Mouse (Mus musculus) left cerebral cortex, adult 2 months (tissue): ENCODE results near the gene Itpkb. TPM values are rescaled to one million over a fixed set of nuclear protein-coding genes. Genes with fewer than 3 reads are reported as not detected.
A peak's percentile ranks its signal among the peaks of the same experiment; 100 is the strongest.

ENCODE experiments used
- DNase-seq, 2 experiments: peaks; one replicate each; pipeline ENCODE4 v3.0.0; 2021 to 2022; ENCODE audit warnings: low spot score in 2 of 2, mixed read lengths in 1 of 2; ENCODE audit errors: extremely low spot score in 1 of 2
- H3K27ac ChIP-seq: fragments of 200-600 bp; 2 replicates; pipeline ENCODE4 v1.8.1; 2022
- H3K4me3 ChIP-seq: fragments of 200-600 bp; 2 replicates; pipeline ENCODE4 v1.8.1; 2022
- CTCF ChIP-seq: fragments of 200-600 bp; IDR thresholded peaks from 2 replicates; pipeline ENCODE4 v1.8.1; 2022; ENCODE audit warnings: antibody characterized with exemption, mild to moderate bottlenecking, moderate library complexity
- intact Hi-C: fragments of 180-260 bp; cut with DNase I; formaldehyde crosslinking; loops from one replicate; pipeline ENCODE4 v1.15.1; 2025
- total RNA-seq, 2 experiments: library from RNA; stranded (reverse); gene quantifications; 2 replicates each; pipeline ENCODE4 v1.2.3; 2021

Gene Itpkb
- total RNA-seq, 2 experiments from 2014 or later = 17.9 to 18.2 TPM

DNA sequence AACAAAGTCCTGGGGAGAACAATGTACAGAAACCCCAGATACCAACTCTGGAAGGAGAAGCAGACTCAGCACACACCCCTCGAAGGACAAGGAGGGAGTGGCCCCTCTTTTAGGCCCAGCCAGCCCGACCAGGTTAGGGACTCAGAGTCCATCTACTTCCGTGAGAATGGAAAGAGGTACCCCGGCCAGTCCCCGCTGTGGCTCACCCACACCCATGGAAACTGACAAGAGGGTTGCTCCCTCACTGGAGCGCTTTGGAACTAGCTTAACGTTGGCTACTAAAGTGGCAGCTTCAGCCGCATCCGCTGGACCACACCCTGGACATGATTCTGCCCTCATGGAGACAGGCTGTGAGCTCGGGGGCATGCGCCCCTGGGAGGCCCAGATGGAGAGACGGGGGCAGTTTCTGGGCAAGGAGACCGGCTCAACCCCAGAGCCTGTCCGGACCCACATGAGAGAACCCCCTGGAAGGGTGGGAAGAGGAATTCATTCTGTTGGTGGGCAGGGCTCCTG, 2.7 kb downstream of the Itpkb start:
- no peak for TF ChIP-seq CTCF
- DNase-seq = no peak
- intact Hi-C loops = loop anchor here (2.0 to 5.0 kb wide), 2 partner anchors 32 to 66 kb away; no protein-coding TSS in a partner anchor
- Histone ChIP-seq H3K4me3 (peak overlapping the region; percentile 64), H3K27ac (no peak overlapping the region; the same call in 1 of the 2 replicates)

DNA sequence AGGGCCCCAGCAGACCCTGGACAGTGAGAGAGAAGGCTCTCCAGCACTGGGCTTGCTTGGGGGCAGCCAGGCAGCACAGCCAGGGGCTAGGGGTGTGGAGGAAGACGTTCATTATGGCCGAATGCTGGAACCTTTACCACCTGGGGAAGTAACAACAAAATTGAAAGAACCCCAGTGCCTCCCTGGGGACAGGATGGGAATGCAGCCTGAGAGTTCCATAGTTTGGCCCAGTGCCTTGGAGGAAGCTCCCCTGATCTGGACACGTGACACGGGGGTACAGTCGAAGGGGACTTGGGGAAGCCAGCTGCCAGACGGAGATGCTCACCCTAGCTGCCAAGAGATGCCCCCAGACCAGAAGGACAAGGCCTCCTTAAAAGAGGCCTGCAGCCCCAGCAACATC, 3.3 kb downstream of the Itpkb start:
- H3K27ac ChIP-seq = no peak overlapping the region; the same call in 1 of the 2 replicates

DNA sequence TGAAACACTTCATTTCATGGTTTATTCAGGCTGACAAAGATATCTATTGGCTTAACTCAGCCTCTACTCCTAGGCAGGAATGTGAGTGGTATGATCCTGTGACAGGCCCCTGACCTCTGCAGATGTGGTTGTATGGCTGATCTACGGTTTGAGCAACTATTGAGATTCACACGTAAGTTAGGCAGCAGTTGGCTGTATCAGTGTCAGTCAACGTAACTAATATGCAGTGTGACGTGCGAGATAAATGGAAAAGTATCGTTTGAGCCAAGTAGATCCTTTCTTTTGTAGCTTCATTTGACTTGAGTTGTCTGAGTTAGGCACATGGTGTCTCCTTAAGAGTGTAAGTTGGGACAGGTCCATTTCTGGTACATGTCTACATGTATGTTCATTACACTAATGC, 4.3 kb downstream of the Itpkb start:
- no peak overlapping the region for H3K4me3 ChIP-seq
- TF ChIP-seq CTCF = no peak
- H3K27ac ChIP-seq = no peak overlapping the region
- intact Hi-C loops = loop anchor here (5.0 kb wide), 1 partner anchor 67 kb away; no protein-coding TSS in a partner anchor
- no peak for DNase-seq

More for the DNA sequence above, 3.3 kb downstream of the Itpkb start:
- H3K4me3 ChIP-seq = peak overlapping the region; percentile 64; the same call in 1 of the 2 replicates
- intact Hi-C loops = loop anchor here (2.0 to 5.0 kb wide), 2 partner anchors 31 to 66 kb away; no protein-coding TSS in a partner anchor
- DNase-seq = no peak
- TF ChIP-seq CTCF = no peak

DNA sequence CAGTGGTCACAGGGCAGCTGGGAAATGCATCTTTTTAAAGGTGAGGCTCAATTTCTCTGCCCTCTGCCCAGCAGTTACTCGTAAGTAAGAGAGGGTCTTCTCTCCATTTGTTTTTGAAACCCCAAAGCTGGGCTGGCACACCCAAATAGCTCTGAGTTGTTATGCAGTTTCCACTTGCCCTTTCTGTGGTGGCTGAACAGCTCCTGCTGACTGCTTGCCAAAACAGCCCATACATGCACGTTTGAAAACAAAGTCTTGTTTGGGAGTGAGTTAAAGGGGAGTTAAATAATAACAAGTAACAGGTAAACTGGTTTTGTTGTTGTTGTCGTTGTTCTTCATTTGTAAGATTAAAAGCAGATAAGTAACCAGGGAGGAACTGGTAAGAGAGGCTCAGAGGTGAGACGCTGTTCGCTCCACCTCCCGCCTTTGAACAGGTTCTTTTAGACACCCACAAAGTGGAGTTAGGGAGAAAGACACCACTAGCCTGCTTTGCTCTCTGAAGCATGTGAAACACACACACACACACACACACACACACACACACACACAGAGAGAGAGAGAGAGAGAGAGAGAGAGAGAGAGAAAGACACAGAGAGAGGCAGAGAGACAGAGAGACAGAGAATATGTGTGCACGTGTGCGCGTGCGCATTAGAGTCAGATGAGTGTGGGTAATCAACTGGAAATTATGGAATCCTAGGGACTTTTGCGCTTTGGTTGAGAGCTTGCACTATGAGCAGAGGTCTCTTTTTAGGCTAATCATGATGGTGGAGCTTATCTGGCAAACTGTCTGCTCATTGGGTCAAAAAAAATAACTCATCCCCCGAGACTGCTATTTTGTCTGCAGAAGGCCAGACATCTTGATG, 5.5 kb downstream of the Itpkb start:
- no peak overlapping the region for H3K27ac ChIP-seq

DNA sequence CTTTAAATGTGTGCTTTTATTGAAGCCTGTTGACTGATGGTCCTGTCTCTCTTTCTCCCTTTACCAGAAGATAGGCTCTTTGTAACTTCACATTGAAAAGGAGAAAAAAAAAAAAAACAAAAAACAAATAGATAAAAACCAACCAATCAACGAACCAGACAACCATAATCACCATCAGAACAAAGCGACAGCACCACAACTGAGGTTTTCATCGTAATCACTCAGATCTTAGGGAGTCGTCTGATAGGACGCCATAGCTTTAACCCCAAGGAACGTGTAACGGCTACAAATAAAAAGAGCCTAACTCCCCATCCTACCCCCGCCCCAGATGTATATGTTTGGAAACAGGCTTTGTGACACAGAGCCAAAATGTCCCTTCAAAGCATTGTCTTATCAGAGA, 8.1 kb downstream of the Itpkb start:
- Histone ChIP-seq H3K27ac (no peak overlapping the region), H3K4me3 (no peak overlapping the region)
- DNase-seq = no peak
- no peak for TF ChIP-seq CTCF
- intact Hi-C loops = no loop called here

More for the DNA sequence above, 5.5 kb downstream of the Itpkb start:
- H3K4me3 ChIP-seq = no peak overlapping the region
- no peak for DNase-seq
- TF ChIP-seq CTCF = no peak
- intact Hi-C loops = no loop called here

DNA sequence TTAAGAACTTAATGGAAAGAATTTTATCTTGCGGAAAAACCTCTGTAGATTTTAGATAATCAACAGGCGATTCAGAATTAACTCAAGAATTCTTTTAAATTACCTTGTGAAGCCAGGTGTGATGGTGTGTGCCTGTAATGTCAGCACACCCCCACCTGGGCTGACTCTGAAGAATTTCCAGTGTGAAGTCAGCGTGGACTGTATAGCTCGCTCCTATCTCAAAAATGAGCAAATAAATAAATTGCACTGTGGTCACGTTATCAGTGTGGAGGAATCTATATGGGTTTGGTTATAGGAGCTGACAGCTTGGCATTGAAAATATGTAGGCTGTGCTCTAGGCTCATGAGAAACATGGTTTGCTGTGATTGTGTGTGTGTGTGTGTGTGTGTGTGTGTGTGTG, 8.9 kb downstream of the Itpkb start:
- Histone ChIP-seq H3K4me3 (no peak overlapping the region), H3K27ac (no peak overlapping the region)
- intact Hi-C loops = no loop called here
- TF ChIP-seq CTCF = no peak
- no peak for DNase-seq

DNA sequence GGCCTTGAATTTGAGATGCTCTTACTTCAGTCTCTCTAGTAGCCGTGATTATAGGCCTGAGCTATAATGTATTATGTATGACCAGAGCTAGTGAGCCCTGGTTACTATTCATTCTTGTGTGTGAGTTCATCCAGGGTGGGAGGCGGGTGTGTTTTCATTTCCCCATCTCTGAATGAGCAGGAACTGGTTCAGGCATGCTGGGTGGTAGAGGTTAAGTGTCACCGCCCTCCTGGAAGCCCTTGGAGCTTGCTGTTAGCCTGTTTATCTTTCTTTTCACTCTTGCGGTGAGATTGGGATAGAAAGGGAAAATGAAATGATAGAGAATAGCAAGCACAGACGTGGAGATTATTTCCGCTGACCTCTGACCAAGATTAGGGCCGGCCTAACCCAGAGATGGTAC, 12.7 kb downstream of the Itpkb start:
- H3K27ac ChIP-seq = no peak overlapping the region
- no peak for TF ChIP-seq CTCF
- no peak for DNase-seq
- intact Hi-C loops = no loop called here
- no peak overlapping the region for H3K4me3 ChIP-seq

DNA sequence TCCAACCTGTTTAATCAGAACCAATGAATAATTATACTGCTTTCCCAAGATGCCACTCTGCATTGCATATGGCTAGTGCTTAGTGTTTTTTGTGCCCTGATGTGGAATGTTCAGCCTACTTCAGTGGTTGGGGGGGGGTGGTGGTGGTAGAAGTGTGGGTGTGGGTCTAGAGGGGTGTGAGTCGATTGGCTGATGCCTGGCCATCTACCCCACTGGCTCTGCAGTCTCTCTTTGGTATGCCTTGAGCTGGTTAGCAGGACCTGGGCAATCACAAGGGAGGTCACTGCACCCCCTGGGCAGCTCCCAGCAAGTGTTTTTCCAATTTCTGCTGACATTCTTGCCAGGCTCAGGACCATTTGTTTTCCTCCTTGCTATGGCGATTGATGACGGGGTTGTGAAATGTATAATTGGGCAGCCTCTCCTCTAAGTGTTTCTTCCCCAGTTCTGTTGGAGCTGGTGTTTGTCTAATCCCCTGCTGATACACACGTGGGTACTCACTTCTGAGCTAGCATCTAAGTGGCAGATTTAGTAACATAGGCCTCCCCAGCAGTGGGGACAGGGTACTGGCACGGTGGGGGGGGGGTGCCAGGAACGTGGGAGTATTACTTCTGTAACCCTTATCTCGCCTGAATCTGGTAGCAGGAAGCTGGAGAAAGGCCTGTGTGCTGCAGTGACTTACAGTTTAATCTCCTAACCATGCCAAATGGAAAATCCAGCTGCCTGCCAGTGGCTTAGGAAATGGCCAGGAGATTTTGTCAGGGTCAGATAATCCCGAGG, 13.3 kb downstream of the Itpkb start:
- no peak for DNase-seq
- intact Hi-C loops = no loop called here

DNA sequence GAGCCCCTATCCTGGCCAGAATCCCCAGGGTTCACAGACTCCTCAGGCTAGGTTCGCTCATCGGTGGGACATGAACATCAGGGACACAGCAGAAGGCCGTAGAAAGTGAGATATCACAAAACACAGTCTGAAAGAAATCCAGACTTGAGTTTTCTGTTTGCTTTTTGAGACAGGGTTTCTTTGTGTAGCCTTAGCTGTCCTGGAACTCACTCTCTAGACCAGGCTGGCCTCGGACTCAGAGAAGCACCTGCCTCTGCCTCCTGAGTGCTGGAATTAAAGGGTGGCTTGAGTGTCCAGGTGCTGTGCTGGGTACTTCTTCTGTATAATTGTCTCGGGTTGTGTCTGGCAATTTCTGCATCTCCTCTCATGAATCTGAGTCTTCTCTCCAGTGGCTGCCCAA, 14.8 kb downstream of the Itpkb start:
- Histone ChIP-seq H3K4me3 (no peak overlapping the region), H3K27ac (no peak overlapping the region)
- intact Hi-C loops = no loop called here
- DNase-seq = no peak
- TF ChIP-seq CTCF = no peak

More for the DNA sequence above, 13.3 kb downstream of the Itpkb start:
- H3K27ac ChIP-seq = no peak overlapping the region; the same call in 1 of the 2 replicates
- no peak overlapping the region for H3K4me3 ChIP-seq
- no peak for TF ChIP-seq CTCF

DNA sequence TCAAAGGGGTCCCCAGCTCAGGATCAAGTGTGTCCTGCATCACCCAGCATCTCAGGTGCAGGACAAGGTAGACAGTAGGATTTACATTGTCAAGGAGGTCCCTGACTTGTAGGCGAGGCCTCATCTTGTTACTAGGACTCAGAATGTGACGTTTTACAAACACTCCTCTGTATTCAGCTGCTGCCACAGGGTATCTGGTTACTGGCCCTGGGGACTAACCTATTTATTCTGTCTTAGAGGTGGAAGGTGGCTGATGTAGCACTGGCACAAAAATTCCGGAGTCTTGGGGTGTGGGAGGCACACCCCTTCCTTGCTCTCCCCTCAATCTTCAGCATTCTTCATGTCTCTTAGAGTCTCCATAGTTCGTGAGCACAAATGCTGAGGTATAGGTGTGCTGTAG, 16.8 kb downstream of the Itpkb start:
- DNase-seq = no peak
- Histone ChIP-seq H3K4me3 (no peak overlapping the region), H3K27ac (no peak overlapping the region)
- intact Hi-C loops = no loop called here
- no peak for TF ChIP-seq CTCF

DNA sequence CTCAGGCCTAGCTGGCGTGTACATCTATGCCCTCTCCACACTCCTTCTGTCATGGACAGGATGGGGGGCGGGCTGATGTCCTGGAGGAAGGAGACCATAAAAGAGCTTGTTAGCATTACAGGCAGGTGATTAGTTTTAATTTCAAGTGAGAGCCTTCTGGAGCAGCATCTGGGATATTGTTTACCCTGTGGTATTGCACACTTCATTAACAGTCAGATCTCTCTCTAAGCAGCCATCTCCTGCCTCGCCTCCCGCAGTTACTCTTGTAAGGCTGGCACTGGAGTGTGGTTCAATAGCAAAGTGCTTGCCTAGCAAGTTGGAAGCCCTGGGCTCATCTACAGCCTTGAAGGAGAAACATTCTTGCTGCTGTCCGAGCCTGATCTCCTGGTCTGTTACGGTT, 17.6 kb downstream of the Itpkb start:
- intact Hi-C loops = no loop called here
- no peak for TF ChIP-seq CTCF
- no peak for DNase-seq
- Histone ChIP-seq H3K4me3 (no peak overlapping the region), H3K27ac (no peak overlapping the region)

DNA sequence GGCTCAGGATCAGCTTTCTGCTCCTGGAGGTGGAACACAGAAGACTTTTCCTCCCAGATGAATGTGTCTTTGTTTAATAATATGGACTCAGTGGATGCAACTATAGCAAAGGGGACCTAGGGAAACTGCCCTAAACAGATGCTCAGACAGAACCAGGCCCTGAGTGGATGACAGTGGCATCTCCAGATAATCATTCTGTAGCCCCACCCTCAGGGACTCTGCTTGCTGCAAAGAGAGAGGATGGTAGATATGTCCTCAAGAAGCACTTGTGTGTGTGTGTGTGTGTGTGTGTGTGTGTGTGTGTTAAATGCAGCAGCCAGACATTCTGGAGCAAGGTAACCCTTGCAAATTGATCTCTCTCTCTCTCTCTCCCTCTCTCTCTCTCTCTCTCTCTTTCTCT, 18.8 kb downstream of the Itpkb start:
- no peak for DNase-seq
- Histone ChIP-seq H3K27ac (no peak overlapping the region), H3K4me3 (no peak overlapping the region)
- intact Hi-C loops = no loop called here
- no peak for TF ChIP-seq CTCF
